Mouse (Mus musculus) right cerebral cortex, postnatal 10 days (tissue): Measurements from ENCODE around the gene Wdr59.

ENCODE experiments used
- DNase-seq, 2 experiments: peaks; one replicate each; pipeline ENCODE4 v3.0.0; 2021; ENCODE audit warnings: low spot score in 2 of 2

The Wdr59 gene

GRCm38 (mm10) chr8:111492508-111492907 is 29.4 kb downstream of the Wdr59 start:
- no peak for DNase-seq

DNA sequence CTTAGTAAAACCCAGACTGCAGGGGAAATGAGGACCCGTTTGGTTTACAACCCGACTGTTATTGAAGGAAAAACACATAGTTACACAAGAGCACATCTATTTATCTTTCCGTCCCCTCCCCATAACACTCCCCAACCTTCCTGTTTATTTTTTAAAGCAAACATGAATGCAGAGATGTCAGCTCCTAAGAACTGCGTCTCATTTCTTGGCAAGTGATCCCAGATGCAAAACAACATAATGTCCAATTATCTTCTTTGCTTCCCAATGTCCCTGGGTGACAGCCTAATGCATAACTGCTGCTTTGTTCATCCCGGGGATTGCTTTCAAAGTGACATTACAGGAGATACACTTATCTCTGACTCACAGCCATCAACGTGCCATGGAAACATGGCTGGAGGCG is 30.7 kb downstream of the Wdr59 start:
- DNase-seq, result no peak

- no peak for DNase-seq
Measured at GRCm38 (mm10) chr8:111490034-111490591, 31.8 kb downstream of the Wdr59 start.

DNA sequence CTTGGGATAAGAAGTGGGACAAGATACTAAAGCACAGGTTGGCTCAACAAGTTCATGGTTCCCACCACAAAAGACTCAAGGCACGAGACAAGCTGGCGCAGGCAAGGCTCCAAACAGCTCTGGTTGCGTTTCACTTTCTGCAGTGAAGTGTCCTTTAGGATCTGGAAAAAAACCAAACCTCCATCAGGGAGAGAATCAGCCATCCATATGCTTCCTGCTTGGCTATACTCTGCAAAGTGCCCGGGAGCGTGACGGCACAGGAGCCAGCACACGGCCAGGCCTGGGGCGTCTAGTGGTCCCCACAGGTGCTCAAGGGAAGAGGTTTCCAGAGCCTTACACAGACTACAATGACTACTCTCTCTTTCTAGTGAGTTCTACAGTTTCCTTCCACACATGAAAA is 41.2 kb downstream of the Wdr59 start:
- DNase-seq, result no peak

GRCm38 (mm10) chr8:111477761-111478465 is 44.0 kb downstream of the Wdr59 start:
- no peak for DNase-seq

- no peak for DNase-seq
Measured at GRCm38 (mm10) chr8:111471526-111472081, 50.3 kb downstream of the Wdr59 start.

- DNase-seq, result peak; percentile 42 to 69
Measured at GRCm38 (mm10) chr8:111469013-111469412, 52.9 kb downstream of the Wdr59 start.

DNA sequence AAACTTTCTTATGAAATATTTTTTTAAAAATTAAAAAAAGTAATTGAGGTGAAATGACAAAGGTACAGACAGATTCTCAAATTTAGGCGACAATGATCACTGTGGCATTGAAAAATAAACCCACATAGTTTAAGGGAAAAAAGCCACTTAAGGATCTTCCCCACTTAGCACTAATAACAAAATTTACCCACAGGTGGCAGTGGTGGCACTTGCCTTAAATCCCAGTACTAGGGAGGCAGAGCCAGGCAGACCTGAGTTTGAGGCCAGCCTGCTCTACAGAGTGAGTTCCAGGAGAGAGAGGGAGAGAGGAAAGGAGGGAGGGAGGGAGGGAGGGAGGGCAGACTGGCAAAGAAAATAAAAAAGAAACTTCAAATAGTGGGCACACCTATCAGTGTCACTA is 56.6 kb downstream of the Wdr59 start:
- DNase-seq, result no peak

DNA sequence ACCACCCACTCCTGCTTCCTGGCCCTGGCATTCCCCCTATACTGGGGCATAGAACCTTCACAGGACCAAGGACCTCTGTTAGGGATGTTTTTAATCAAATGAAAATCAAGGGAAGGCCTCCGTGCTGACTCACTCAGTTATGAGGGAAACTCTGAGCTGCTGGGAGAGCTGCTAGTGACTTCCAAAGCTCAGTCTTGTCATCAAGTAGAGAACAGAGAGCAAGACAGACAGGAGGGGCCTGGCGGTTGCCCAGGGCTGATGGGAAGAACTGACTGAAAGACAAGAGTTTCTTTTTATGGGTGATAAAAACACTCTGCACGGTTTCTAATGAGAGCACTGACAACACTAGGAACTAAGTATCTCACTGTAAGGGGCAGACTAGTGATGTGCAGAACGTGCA is 57.4 kb downstream of the Wdr59 start:
- no peak for DNase-seq

DNA sequence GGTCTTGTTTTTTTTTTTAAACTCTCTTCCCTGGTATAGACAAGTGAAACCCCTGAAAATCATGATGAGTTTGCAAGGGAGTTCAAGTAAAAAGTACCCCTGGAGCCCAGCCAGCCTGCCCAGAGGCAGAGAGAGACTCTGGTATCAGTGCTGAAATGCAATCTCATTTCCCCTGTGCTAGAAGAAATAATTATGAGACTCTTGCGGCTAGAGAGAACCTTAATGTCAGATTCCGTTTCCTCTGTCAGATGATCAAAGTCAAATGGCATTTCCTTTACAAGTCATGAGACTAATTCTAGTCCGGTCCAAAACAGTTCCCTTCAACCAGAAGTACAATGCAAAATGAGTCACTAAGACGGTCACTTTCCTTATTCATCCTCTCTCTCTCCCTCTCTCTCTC is 72.2 kb downstream of the Wdr59 start:
- DNase-seq, result no peak

DNA sequence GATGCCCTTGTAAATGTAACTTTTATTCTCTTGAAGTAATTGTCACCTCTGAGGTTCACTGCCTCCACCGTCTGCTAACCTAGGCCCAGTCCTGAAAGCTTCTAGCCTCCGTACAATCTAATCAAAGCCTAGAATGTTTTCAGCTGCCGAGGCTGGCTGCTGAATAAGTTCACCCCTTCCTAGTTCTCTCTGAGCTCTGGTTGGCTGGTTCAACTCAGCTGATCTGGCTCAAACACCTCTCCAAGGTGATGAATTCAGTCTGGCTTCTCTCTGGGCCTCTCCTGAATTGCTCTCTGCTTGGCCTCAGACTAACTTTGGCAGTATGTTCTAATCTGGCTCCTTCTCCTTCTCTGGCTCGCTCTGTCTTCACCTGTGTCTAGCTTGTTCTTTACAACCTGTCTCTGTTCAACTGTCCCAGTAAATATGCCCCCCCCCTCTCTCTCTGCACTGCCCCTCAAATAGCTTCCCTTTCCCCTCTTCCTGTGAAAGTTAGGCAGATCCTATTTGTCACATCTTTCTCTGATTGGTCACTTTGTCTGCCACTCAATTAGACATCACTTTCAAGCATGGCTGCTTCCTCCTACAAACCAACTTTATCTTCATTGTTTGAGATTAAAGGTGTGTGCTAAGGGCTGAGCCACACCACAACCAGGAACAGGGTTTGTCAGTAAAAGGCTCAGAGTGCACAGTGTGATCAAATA is 75.8 kb downstream of the Wdr59 start:
- no peak for DNase-seq

GRCm38 (mm10) chr8:111445558-111445957 is 76.3 kb downstream of the Wdr59 start:
- DNase-seq, result no peak

DNA sequence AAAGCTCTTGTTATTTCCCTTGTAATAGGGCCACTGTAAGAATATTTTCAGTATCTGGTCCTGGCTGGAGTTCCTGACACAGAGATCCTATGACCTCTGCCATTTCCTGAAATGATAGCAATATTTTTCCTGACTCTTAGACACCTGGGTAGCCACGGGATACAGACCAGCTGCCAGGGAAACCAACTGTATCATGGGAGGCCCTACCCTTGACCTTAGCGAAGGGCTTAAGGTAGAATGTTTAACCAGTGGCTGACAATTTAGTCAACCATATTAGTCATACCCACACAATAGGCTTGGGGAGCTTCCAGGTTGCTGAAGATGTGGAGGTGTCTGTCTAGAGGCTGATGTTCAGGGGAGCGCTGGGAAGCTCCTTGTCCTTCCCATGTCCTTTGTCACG is 77.6 kb downstream of the Wdr59 start:
- no peak for DNase-seq

GRCm38 (mm10) chr8:111439189-111439588 is 82.7 kb downstream of the Wdr59 start:
- peak; percentile 80 to 89 for DNase-seq

- no peak for DNase-seq
Measured at GRCm38 (mm10) chr8:111435071-111435828, 86.6 kb downstream of the Wdr59 start.

DNA sequence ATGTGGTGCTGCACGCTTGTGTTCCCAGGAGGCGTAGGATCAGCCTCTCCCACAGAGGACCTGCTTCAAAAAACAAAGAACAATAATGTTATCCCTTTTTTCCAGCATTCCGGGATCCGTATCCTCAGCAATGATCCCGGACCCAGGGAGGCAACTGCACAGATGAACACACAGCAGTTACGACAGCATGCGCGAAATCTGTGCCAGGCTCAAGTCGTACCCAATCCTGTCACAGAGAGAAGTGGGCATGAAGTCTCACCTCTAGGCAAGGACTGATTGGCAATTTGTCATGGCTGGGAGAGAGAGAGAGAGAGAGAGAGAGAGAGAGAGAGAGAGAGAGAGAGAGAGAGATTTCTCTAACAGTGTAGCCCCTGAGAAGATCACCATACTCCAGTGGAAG is 97.2 kb downstream of the Wdr59 start:
- DNase-seq, result no peak

DNA sequence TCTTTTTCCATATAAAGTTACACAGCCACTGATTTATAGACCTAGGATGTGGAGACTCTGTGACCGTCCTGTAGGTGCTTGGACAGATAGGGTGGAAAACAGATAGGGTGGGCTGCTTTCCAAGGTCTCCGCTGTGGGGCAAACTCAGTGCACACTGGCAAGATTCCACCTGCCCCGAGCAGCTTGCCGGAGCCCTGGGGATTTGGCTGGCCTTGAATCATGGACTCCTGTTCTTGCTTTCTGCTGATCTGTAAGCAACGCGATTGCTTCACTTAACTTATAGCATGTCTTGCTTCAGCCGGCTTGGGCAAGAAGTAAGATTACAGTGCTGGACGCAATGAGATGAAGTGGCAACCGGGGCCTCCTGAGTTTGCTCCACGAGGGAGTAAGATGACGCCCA is 97.7 kb downstream of the Wdr59 start:
- DNase-seq, result no peak

GRCm38 (mm10) chr8:111422614-111423013 is 99.3 kb downstream of the Wdr59 start:
- DNase-seq, result no peak

GRCm38 (mm10) chr8:111419171-111419570 is 102.7 kb downstream of the Wdr59 start:
- DNase-seq, result no peak

- no peak for DNase-seq
Measured at GRCm38 (mm10) chr8:111418601-111419000, 103.3 kb downstream of the Wdr59 start.

DNA sequence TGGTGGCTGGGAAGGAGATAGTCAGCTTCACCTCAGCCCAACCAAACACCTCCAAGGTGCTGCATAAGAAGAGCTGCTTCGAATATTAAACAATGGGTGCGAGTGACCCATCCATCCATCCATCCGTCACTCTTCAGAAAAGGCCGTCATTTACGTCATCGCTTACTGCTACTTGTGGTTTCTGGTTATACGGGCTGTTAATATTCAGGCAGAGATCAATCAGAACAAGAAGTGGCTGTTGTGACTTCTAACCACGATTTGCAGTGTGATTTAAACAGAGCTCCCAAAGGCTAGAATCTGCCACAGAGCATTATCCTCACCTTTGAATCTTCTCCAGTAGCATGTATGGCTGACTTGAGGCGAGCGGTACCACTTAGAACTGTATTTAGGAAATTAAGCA is 104.7 kb downstream of the Wdr59 start:
- no peak for DNase-seq

DNA sequence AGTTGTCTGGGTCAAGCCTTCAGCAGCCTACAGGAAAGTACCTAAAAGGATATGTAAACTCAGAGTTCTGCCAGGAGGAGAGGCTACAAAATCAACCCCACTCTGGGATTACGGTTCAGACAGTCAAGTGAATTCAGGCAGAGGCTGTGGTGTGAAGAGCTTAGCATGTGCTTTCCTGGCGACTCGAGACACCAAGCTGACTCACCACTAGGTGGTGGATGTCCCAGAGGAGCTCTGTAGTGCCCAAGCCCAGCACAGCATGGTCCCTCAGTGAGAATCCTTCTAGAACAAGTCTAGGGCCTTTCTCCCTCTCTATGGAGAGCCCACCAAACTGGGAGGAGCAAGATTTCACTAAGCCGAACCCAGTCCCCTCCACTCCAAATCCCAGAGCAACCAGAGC is 118.5 kb downstream of the Wdr59 start:
- DNase-seq, result no peak
